Mouse (Mus musculus) lung, postnatal 25 days (tissue): ENCODE results near the gene Gm36210.
A peak's percentile ranks its signal among the peaks of the same experiment; 100 is the strongest.

Experiments used
- DNase-seq: peaks from one replicate; pipeline ENCODE4 v3.0.0; 2022; ENCODE audit warnings: low spot score

Gene Gm36210

DNA sequence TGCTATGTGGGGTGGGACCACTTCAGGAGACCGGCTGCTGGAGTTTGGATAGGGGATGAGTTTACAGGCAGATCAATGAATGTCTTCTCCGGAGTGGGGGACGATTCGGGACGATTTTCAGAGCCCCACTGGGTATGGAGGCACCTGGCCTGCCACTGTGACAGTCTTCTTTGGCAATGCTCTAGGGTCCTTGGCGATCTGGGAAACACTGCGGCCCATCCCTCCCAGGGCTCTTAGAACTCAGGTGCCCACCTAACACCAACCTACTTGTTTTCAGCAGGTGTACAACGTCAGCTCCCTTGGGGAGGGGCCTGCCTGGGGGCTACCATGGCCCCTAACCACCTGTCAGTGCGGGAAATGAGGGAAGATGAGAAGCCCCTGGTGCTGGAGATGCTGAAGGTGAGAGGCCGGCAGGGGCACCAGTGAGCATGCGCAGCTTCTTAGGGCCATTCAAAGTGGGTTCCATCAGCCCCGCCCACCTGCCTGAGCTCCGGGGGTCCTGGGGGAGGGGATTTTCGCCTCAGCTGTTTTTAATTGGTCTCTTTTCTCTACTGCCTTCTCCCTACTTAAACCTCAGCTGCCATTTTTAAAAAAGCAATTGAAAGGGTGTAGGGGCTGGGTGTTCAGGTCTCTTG, 16.7 kb upstream of the Gm36210 start:
- DNase-seq = no peak

DNA sequence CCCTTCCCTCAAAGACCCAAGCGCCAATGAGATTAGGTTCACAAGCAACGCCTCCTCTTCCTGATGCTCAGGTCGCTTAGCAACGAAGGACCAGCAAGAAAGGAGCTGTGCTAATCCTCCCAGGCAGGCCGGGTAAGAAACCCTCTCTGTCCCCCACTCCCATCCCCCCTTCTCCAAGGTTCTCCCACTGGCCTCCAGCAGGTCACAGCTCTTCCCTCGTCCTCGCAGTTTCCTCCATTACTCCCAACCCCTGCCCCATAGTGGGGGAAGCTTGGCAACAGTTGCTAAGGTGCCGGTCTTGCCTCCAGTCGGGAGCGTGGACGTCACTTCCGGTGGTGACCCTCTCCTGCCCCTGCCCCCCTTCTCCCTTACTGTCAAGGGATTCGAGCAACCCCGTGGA, 16.2 kb upstream of the Gm36210 start:
- DNase-seq = peak; percentile 48

DNA sequence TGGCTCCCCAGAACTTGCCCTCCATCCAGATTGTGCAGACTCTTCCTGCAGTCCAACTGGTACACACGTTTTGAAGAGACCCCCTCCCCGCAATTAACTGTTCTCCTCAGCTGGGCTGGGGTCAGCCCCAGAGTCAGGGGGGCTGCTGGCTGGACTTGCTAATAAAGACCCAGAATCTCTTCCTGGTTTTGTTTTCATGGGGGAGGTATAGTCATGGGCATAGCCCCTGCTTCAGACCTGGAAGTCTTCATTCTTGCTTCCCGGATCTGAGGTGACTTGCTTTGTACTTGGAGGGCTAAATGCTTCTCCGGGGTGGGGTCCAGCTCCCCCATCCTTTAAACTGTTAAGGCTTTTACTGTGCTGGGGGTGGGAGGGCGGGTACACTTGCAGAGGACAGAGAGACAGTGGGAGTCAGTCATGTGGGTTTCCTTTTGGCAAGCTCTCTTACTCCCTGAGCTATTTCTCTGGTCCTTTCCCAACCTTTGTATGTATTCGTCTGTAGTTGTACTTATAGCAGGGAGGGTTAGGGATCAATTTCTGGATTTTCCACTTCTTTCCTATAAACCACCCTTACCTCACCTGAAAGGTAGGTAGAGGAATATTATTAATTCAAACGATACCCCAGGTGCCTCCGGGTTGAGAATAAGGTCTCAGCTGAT, 15.6 kb upstream of the Gm36210 start, which contains the start of gene Nat14:
TSS of gene Nat14 (plus strand) at position 205 of the 659 bp plus-strand sequence.
- no peak for DNase-seq

DNA sequence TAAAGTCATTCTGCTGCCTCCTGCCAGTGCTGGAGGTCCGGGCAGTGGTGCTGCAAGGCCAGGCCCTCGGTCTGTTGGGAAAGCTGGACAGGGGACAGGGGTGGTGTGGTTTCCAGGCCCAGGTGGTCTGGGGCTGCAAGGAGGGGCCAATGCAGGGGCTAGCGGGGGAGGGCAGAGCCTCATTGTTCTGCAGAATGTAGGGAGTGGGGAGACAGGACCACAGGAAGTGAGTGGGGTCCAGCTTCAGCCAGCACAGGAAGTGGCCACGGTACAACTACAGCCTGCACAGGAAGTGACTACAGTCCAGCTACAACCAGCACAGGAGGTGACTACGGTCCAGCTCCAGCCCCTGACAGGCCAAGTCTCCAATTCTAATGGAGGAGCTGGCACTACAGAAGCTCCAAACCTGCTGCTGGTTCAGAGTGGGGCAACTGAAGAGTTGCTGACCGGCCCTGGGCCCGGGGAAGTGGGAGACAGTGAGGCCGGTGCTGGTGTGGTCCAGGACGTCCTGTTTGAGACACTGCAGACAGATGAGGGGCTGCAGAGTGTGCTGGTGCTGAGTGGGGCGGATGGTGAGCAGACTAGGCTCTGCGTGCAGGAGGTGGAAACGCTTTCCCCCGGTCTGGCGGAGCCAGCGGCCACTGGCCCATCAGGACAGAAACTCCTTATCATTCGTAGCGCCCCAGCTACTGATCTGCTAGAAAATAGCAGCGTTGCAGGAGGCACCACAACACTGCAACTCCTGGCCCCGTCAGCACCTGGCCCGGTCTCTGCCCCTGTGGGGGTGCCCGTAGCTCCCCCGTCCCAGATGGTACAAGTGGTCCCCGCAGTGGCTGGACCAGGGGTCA, 14.9 kb upstream of the Gm36210 start:
- no peak for DNase-seq

GRCm38 (mm10) chr7:4920496-4920895, 14.2 kb upstream of the Gm36210 start:
- no peak for DNase-seq

GRCm38 (mm10) chr7:4919971-4920370, 13.7 kb upstream of the Gm36210 start:
- DNase-seq = no peak

DNA sequence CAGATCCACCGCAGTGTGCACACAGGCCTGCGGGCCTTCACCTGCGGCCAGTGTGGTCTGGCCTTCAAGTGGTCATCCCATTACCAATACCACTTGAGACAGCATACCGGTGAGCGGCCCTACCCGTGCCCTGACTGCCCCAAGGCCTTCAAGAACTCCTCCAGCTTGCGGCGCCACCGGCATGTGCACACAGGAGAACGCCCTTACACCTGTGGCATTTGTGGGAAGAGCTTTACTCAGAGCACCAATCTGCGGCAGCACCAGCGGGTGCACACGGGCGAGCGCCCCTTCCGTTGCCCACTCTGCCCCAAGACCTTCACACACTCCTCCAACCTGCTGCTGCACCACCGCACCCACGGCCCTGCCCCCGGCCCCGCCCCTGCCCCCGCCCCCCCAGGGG, 12.8 kb upstream of the Gm36210 start:
- no peak for DNase-seq

- DNase-seq = no peak
These were observed 12.4 kb upstream of the Gm36210 start for GRCm38 (mm10) chr7:4918681-4919080.

DNA sequence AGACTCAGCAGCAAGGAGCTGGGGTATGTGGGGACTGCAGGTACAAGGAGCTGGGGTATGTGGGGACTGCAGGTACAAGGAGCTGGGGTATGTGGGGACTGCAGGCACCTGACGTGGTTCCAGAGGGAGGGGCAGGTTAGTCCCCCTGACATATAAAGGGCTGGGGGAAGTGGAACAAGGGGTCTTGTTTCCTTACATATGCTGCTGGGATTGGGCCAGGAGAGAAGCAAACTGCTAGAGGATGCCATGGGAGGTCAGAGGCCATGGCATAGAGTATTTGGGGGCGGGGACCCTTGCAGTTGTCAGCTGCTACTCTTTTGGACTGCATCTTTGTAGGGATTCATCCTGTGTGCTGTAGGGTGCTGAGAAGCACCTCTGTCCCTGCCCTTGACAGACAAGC, 11.2 kb upstream of the Gm36210 start:
- no peak for DNase-seq

GRCm38 (mm10) chr7:4915669-4916416, 9.5 kb upstream of the Gm36210 start:
- DNase-seq = no peak

DNA sequence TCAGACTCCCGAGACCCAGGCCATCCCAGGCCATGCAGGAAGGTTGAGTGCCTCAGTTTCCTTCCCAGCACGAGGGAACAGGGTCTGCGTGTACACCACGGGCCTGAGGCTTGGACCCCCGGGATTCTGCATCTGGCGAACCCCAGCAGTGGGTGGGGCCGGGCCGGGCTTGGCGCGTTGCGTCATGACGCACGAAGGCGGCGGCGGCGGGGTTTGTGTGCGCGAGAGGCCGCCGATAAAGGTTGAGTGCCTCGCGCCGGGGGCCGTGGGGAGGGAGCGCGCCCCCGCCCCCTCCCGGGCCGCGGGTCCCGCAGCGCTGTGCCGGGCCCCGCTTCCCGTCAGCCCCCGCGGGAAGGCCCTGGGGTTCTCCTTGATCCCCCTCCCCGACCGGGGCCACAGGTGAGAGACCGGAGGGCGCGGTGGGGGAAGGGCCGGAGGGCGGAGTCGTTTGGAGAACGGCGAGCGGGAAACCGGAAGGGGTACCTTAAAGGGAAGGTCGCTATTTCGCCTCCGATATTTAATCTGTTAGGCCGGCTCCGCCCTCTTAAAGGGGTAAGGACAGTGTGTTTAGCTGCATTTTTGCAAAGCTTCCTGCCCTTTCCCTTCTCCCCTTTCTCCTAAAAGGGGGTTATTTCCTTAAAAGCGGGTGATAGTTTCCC, 8.8 kb upstream of the Gm36210 start, which contains the start of gene Zfp628:
TSS of gene Zfp628 (plus strand) at position 211 of the 659 bp plus-strand sequence.
- peak; percentile 94 for DNase-seq

GRCm38 (mm10) chr7:4912248-4912647, 5.9 kb upstream of the Gm36210 start:
- DNase-seq = no peak

- peak; percentile 43 for DNase-seq
These were observed 5.2 kb upstream of the Gm36210 start for GRCm38 (mm10) chr7:4911561-4911960.

DNA sequence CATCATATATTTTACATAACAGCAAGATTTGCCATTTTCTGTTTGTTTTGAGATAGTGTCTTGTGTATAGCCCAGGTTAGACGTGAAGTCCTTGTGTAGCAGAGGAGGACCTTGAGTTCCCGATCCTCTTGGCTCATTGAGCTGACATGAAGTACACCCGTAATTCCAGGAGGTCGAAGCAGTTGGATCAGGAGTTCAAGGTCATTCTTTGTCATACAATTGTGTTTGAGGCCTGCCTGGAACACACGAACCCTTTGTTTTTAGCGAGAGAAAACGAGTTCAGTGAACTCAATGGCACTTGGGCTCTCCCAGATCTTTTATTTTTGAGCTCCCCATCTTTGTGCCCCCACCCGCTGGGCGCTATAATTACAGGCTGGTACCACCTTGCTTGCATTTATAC, 3.9 kb downstream of the Gm36210 start:
- no peak for DNase-seq

GRCm38 (mm10) chr7:4901171-4901570, 5.1 kb downstream of the Gm36210 start:
- DNase-seq = no peak

GRCm38 (mm10) chr7:4900523-4900851, 5.8 kb downstream of the Gm36210 start:
- DNase-seq = no peak

- no peak for DNase-seq
These were observed 6.4 kb downstream of the Gm36210 start for GRCm38 (mm10) chr7:4899649-4900522.

- no peak for DNase-seq
These were observed 7.3 kb downstream of the Gm36210 start for GRCm38 (mm10) chr7:4898851-4899648.

- no peak for DNase-seq
These were observed 11.1 kb downstream of the Gm36210 start for GRCm38 (mm10) chr7:4895186-4895585.

DNA sequence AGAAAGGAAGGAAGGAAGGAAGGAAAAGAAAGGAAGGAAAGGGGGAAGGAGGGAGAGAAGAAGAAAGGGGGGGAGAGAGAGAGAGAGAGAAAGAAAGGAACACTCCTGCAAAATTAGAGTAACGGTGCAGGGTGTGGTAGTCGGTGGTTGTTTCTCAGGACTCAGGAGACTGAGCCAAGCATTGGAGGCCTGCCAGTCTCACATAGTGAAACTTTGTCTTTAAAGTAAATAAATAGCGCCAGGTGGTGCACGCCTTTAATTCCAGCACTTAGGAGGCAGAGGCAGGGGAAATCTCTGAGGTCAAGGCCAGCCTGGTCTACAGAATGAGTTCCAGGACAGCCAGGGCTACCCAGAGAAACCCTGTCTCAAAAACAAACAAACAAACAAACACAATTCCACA, 19.6 kb downstream of the Gm36210 start:
- no peak for DNase-seq
